7 mouse cellular contexts compared by ENCODE assay signal in the genomic region with DNA sequence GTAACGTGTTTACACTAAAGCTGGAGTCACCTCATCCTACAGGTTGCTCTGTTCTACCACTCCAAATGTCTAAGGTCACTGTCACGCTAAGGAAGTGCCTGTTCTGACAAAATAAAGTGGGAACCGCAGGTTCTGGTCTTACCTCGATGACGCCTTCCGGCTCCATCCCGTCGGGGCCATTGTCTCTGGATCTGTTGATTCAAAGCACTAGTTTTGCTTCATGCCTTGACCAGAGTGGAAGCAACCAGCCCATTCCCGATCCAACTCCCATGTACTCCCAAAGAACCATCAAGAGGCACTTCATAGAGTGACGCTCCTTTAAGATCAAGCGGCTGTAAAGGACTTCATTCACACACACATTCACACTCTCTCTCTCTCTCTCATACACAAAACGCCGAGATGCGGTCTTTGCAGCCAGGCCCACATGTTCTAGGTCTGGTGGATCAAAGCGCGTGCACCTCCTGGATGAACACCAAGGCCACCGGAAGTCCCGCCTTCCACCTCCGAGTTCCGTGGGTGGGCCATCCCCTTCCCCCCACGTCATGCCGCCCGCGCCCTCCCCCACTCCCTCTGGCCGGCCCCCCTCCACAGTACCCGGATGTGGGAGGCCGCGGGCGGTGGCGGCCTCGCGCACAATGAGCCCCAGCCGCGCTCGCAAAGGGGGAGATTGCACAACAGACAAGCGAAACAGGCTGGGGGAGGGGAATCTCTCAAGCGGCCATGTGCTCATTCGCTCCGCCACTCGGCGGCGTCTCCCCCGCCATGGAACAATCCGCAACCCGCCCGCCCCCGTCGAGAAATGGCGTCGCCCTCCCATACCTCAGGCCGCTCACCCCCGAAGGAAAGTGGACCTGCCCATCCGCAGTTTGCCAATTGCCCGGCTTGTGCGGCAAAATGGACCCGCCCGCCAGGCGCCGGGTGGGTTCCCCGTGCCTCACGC. TPM values are rescaled to one million over a fixed set of nuclear protein-coding genes. Genes with fewer than 3 reads are reported as not detected.
A peak's percentile ranks its signal among the peaks of the same experiment; 100 is the strongest.
DNase-seq lines count a peak whose midpoint lies in the region; ATAC-seq lines count a peak whose summit lies in the region.

No protein-coding gene starts in this region.

- H3K4me2 ChIP-seq in limb, embryonic 11.5 days (ENCODE audit: low read depth, severe bottlenecking) = peak overlapping the region; percentile 96
- H3K4me2 ChIP-seq in midbrain, embryonic 14.5 days (ENCODE audit: low read length) = peak overlapping the region; percentile 98

- H3K4me3 ChIP-seq in embryonic facial prominence, embryonic 10.5 days = peak overlapping the region; percentile 93
- H3K4me3 ChIP-seq in limb, embryonic 11.5 days (ENCODE audit: low read depth, low read length) = peak overlapping the region; percentile 100
- peak overlapping the region; percentile 100 for H3K4me3 ChIP-seq in midbrain, embryonic 14.5 days (replicated peaks; ENCODE audit: low read depth, low read length)

- H3K36me3 ChIP-seq in embryonic facial prominence, embryonic 10.5 days (replicated peaks) = peaks cover 86% of the 10 kb centered on the region
- H3K36me3 ChIP-seq in limb, embryonic 11.5 days (ENCODE audit: control insufficient read depth, insufficient read depth, low read length) = peaks cover 37% of the 10 kb centered on the region
- peaks cover 75% of the 10 kb centered on the region for H3K36me3 ChIP-seq in midbrain, embryonic 14.5 days (ENCODE audit: control insufficient read depth, insufficient read depth, low read length)

- 1% methylated on average over 61 of the region's 61 CpGs for WGBS in embryonic facial prominence, embryonic 10.5 days
- WGBS in limb, embryonic 11.5 days = under 1% methylated on average over 60 of the region's 61 CpGs
- 1% methylated on average over 58 of the region's 61 CpGs for WGBS in midbrain, embryonic 14.5 days

- H3K9me3 ChIP-seq in embryonic facial prominence, embryonic 10.5 days = no peaks in the 10 kb centered on the region
- H3K9me3 ChIP-seq in limb, embryonic 11.5 days (ENCODE audit: control insufficient read depth, low read length) = no peaks in the 10 kb centered on the region
- no peaks in the 10 kb centered on the region for H3K9me3 ChIP-seq in midbrain, embryonic 14.5 days (ENCODE audit: control insufficient read depth, low read length)

- no peaks in the 10 kb centered on the region for H3K27me3 ChIP-seq in embryonic facial prominence, embryonic 10.5 days (replicated peaks; ENCODE audit: low read depth, poor library complexity, severe bottlenecking)
- no peaks in the 10 kb centered on the region for H3K27me3 ChIP-seq in limb, embryonic 11.5 days (ENCODE audit: control insufficient read depth, insufficient read depth, low read length)
- no peaks in the 10 kb centered on the region for H3K27me3 ChIP-seq in midbrain, embryonic 14.5 days (ENCODE audit: control insufficient read depth, insufficient read depth, low read length)

- DNase-seq in adrenal gland, postnatal 10 days = peak; percentile 98
- peak; percentile 96 for DNase-seq in embryonic facial prominence, embryonic 10.5 days (ENCODE audit: low spot score)
- DNase-seq in heart, adult 11 months = peak; percentile 100
- DNase-seq in kidney, adult 18-20 months = peak; percentile 93
- peak; percentile 97 for DNase-seq in limb, embryonic 11.5 days (ENCODE audit: low spot score)
- peak; percentile 98 for DNase-seq in midbrain, embryonic 14.5 days
- DNase-seq in spleen, adult 18-20 months = peak; percentile 90 to 94

- peak; percentile 70 for ATAC-seq in limb, embryonic 11.5 days (ENCODE audit: insufficient number of reproducible peaks, low FRiP score, low TSS enrichment, low read depth)
- peak; percentile 81 for ATAC-seq in midbrain, embryonic 14.5 days (ENCODE audit: low FRiP score, low TSS enrichment)

- H3K9ac ChIP-seq in limb, embryonic 11.5 days (ENCODE audit: low read length) = peak overlapping the region; percentile 99
- peak overlapping the region; percentile 99 for H3K9ac ChIP-seq in midbrain, embryonic 14.5 days (replicated peaks; ENCODE audit: low read length)

- peak overlapping the region; percentile 98 for H3K27ac ChIP-seq in embryonic facial prominence, embryonic 10.5 days (replicated peaks)
- peak overlapping the region; percentile 96 for H3K27ac ChIP-seq in limb, embryonic 11.5 days (replicated peaks; ENCODE audit: low read depth, low read length)
- peak overlapping the region; percentile 96 for H3K27ac ChIP-seq in midbrain, embryonic 14.5 days (replicated peaks; ENCODE audit: low read depth, low read length)

- peaks cover 32% of the 10 kb centered on the region for H3K4me1 ChIP-seq in embryonic facial prominence, embryonic 10.5 days
- peaks cover 8% of the 10 kb centered on the region; the same call in 1 of the 2 replicates for H3K4me1 ChIP-seq in limb, embryonic 11.5 days (ENCODE audit: control insufficient read depth, insufficient read depth, low read length)
- H3K4me1 ChIP-seq in midbrain, embryonic 14.5 days (ENCODE audit: control insufficient read depth, insufficient read depth, low read length) = peaks cover 16% of the 10 kb centered on the region

RNA-seq across cellular contexts. Expression of gene Eif4a1, which starts 1.2 kb away (rescaled TPM):
- 100 to 1,000 TPM; 598 to 631 TPM for total RNA-seq in adrenal gland, postnatal 10 days (2021)
- polyA plus RNA-seq in embryonic facial prominence, embryonic 10.5 days (2016; fragmentation: Nextera tagmentation; extraction: Ambion mirVana) = 780 and 781 TPM in 2 replicates
- polyA plus RNA-seq in limb, embryonic 11.5 days (2014; fragmentation: Nextera tagmentation; extraction: Ambion mirVana) = 759 and 892 TPM in 2 replicates
- 707 and 863 TPM in 2 replicates for polyA plus RNA-seq in midbrain, embryonic 14.5 days (2014; fragmentation: Nextera tagmentation; extraction: Ambion mirVana)

RNA-seq across cellular contexts. Expression of gene Cd68, which starts 5.1 kb away (rescaled TPM):
- 10 to 100 TPM in 1 of 2 experiments, 1 to 10 TPM in 1; 9.8 to 12.0 TPM for total RNA-seq in adrenal gland, postnatal 10 days (2021)
- 5.3 and 7.3 TPM in 2 replicates for polyA plus RNA-seq in embryonic facial prominence, embryonic 10.5 days (2016; fragmentation: Nextera tagmentation; extraction: Ambion mirVana)
- polyA plus RNA-seq in limb, embryonic 11.5 days (2014; fragmentation: Nextera tagmentation; extraction: Ambion mirVana) = 3.4 and 4.5 TPM in 2 replicates
- polyA plus RNA-seq in midbrain, embryonic 14.5 days (2014; fragmentation: Nextera tagmentation; extraction: Ambion mirVana) = 3.7 and 7.9 TPM in 2 replicates

RNA-seq across cellular contexts. Expression of gene Mpdu1, which starts 8.6 kb away (rescaled TPM):
- 100 to 1,000 TPM; 114 to 116 TPM for total RNA-seq in adrenal gland, postnatal 10 days (2021)
- 64.9 and 67.2 TPM in 2 replicates for polyA plus RNA-seq in embryonic facial prominence, embryonic 10.5 days (2016; fragmentation: Nextera tagmentation; extraction: Ambion mirVana)
- 21.0 and 41.0 TPM in 2 replicates for polyA plus RNA-seq in limb, embryonic 11.5 days (2014; fragmentation: Nextera tagmentation; extraction: Ambion mirVana)
- 64.0 and 108 TPM in 2 replicates for polyA plus RNA-seq in midbrain, embryonic 14.5 days (2014; fragmentation: Nextera tagmentation; extraction: Ambion mirVana)

RNA-seq across cellular contexts. Expression of gene Senp3, which starts 10.8 kb away (rescaled TPM):
- total RNA-seq in adrenal gland, postnatal 10 days (2021) = 10 to 100 TPM; 62.6 to 76.3 TPM
- polyA plus RNA-seq in embryonic facial prominence, embryonic 10.5 days (2016; fragmentation: Nextera tagmentation; extraction: Ambion mirVana) = 136 and 141 TPM in 2 replicates
- polyA plus RNA-seq in limb, embryonic 11.5 days (2014; fragmentation: Nextera tagmentation; extraction: Ambion mirVana) = 125 and 127 TPM in 2 replicates
- 93.3 and 103 TPM in 2 replicates for polyA plus RNA-seq in midbrain, embryonic 14.5 days (2014; fragmentation: Nextera tagmentation; extraction: Ambion mirVana)

RNA-seq across cellular contexts. Expression of gene Tnfsf13, which starts 14.5 kb away (rescaled TPM):
- total RNA-seq in adrenal gland, postnatal 10 days (2021) = 1 to 10 TPM; 2.0 to 5.0 TPM
- polyA plus RNA-seq in embryonic facial prominence, embryonic 10.5 days (2016; fragmentation: Nextera tagmentation; extraction: Ambion mirVana) = 0.15 TPM in 1 of 2 replicates, not detected in the other
- polyA plus RNA-seq in limb, embryonic 11.5 days (2014; fragmentation: Nextera tagmentation; extraction: Ambion mirVana) = not detected in 2 replicates
- 0.16 and 0.25 TPM in 2 replicates for polyA plus RNA-seq in midbrain, embryonic 14.5 days (2014; fragmentation: Nextera tagmentation; extraction: Ambion mirVana)

Comparison
In these comparisons a context has a peak if more than half of its experiments do, and no peak if none do; other contexts are left out.
1. Peak in every context shown above with its lines: DNase-seq, ATAC-seq, H3K4me3 ChIP-seq and H3K27ac ChIP-seq.